Mouse (Mus musculus): ENCODE measurements around the gene Pou3f1. TPM values are rescaled to one million over a fixed set of nuclear protein-coding genes. Genes with fewer than 3 reads are reported as not detected.
A peak's percentile ranks its signal among the peaks of the same experiment; 100 is the strongest.

Gene Pou3f1
- polyA plus RNA-seq, 2 experiments: 1.2 TPM

GRCm38 (mm10) chr4:124691455-124691854 lies 34.8 kb downstream of the Pou3f1 start:
- no peak overlapping the region for H3K4me3 ChIP-seq (replicated peaks; ENCODE audit: low read length)
- no peak for ATAC-seq (ENCODE audit: low FRiP score, low read depth)
- H3K27ac ChIP-seq (replicated peaks; ENCODE audit: low read depth, low read length): no peak overlapping the region
- peaks cover 15% of the 10 kb centered on the region; the same call in 1 of the 2 replicates for H3K36me3 ChIP-seq (ENCODE audit: control insufficient read depth, insufficient read depth, low read length)
- H3K27me3 ChIP-seq (ENCODE audit: control insufficient read depth, insufficient read depth, low read length): no peaks in the 10 kb centered on the region
- no peak for DNase-seq (ENCODE audit: low spot score)
- no peaks in the 10 kb centered on the region for H3K9me3 ChIP-seq (ENCODE audit: control insufficient read depth, low read length)
- 85% methylated on average over 8 of the region's 8 CpGs for WGBS
- H3K4me2 ChIP-seq (replicated peaks; ENCODE audit: low read depth, low read length, severe bottlenecking): no peak overlapping the region
- H3K4me1 ChIP-seq (ENCODE audit: control insufficient read depth, insufficient read depth, low read length): peaks cover 10% of the 10 kb centered on the region; the same call in 1 of the 2 replicates
- no peak overlapping the region; the same call in 1 of the 2 replicates for H3K9ac ChIP-seq (ENCODE audit: low read depth, low read length, severe bottlenecking)
- no peak for TF ChIP-seq POLR2A (IDR thresholded peaks at IDR 0.05; ENCODE audit: borderline replicate concordance, extremely low read depth, insufficient read depth, insufficient read length)

- no peak for DNase-seq (ENCODE audit: low spot score)
- no peak for ATAC-seq (ENCODE audit: low FRiP score, low read depth)
- Histone ChIP-seq H3K27me3 (ENCODE audit: control insufficient read depth, insufficient read depth, low read length) (no peaks in the 10 kb centered on the region), H3K4me2 (replicated peaks; ENCODE audit: low read depth, low read length, severe bottlenecking) (peak overlapping the region; percentile 61), H3K4me1 (ENCODE audit: control insufficient read depth, insufficient read depth, low read length) (peaks cover 10% of the 10 kb centered on the region; the same call in 1 of the 2 replicates), H3K4me3 (replicated peaks; ENCODE audit: low read length) (peak overlapping the region; percentile 69), H3K27ac (replicated peaks; ENCODE audit: low read depth, low read length) (no peak overlapping the region), H3K9ac (ENCODE audit: low read depth, low read length, severe bottlenecking) (peak overlapping the region; percentile 77; the same call in 1 of the 2 replicates), H3K36me3 (ENCODE audit: control insufficient read depth, insufficient read depth, low read length) (peaks cover 11% of the 10 kb centered on the region; the same call in 1 of the 2 replicates), H3K9me3 (ENCODE audit: control insufficient read depth, low read length) (no peaks in the 10 kb centered on the region)
- 62% methylated on average over 3 of the region's 3 CpGs for WGBS
- TF ChIP-seq POLR2A (IDR thresholded peaks at IDR 0.05; ENCODE audit: borderline replicate concordance, extremely low read depth, insufficient read depth, insufficient read length): no peak
Observed at GRCm38 (mm10) chr4:124692416-124692861, 35.8 kb downstream of the Pou3f1 start.

- 0 out of 2 replicates have a peak, but pooled peaks have one; percentile 50 for TF ChIP-seq POLR2A (IDR thresholded peaks at IDR 0.05; ENCODE audit: borderline replicate concordance, extremely low read depth, insufficient read depth, insufficient read length)
- Histone ChIP-seq H3K4me1 (ENCODE audit: control insufficient read depth, insufficient read depth, low read length) (peaks cover 10% of the 10 kb centered on the region; the same call in 1 of the 2 replicates), H3K4me2 (replicated peaks; ENCODE audit: low read depth, low read length, severe bottlenecking) (peak within 1 kb of the TSS; percentile 61), H3K36me3 (ENCODE audit: control insufficient read depth, insufficient read depth, low read length) (peaks cover 9% of the 10 kb centered on the region; the same call in 1 of the 2 replicates), H3K27ac (replicated peaks; ENCODE audit: low read depth, low read length) (peak within 1 kb of the TSS; percentile 61), H3K9ac (ENCODE audit: low read depth, low read length, severe bottlenecking) (peak within 1 kb of the TSS; percentile 77), H3K4me3 (replicated peaks; ENCODE audit: low read length) (peak within 1 kb of the TSS; percentile 69), H3K9me3 (ENCODE audit: control insufficient read depth, low read length) (no peaks in the 10 kb centered on the region), H3K27me3 (ENCODE audit: control insufficient read depth, insufficient read depth, low read length) (no peaks in the 10 kb centered on the region)
- DNase-seq (ENCODE audit: low spot score) (peak; percentile 95), ATAC-seq (ENCODE audit: low FRiP score, low read depth) (peak; percentile 95)
- 1% methylated on average over 43 of the region's 43 CpGs for WGBS
Observed at GRCm38 (mm10) chr4:124693135-124693894, 36.7 kb downstream of the Pou3f1 start, which contains the start of gene Utp11. Gene Utp11 (minus strand): TSS chr4:124693600.

- DNase-seq (ENCODE audit: low spot score): no peak
- no peak for ATAC-seq (ENCODE audit: low FRiP score, low read depth)
- WGBS: 73% methylated on average over 2 of the region's 2 CpGs
- TF ChIP-seq POLR2A (IDR thresholded peaks at IDR 0.05; ENCODE audit: borderline replicate concordance, extremely low read depth, insufficient read depth, insufficient read length): no peak
- Histone ChIP-seq H3K27me3 (ENCODE audit: control insufficient read depth, insufficient read depth, low read length) (no peaks in the 10 kb centered on the region), H3K4me2 (replicated peaks; ENCODE audit: low read depth, low read length, severe bottlenecking) (no peak overlapping the region), H3K4me1 (ENCODE audit: control insufficient read depth, insufficient read depth, low read length) (peaks cover 13% of the 10 kb centered on the region), H3K36me3 (ENCODE audit: control insufficient read depth, insufficient read depth, low read length) (peaks cover 4% of the 10 kb centered on the region; the same call in 1 of the 2 replicates), H3K9ac (ENCODE audit: low read depth, low read length, severe bottlenecking) (no peak overlapping the region), H3K27ac (replicated peaks; ENCODE audit: low read depth, low read length) (no peak overlapping the region), H3K4me3 (replicated peaks; ENCODE audit: low read length) (no peak overlapping the region), H3K9me3 (ENCODE audit: control insufficient read depth, low read length) (no peaks in the 10 kb centered on the region)
Observed at GRCm38 (mm10) chr4:124694572-124694971, 38.0 kb downstream of the Pou3f1 start.

- Histone ChIP-seq H3K4me2 (replicated peaks; ENCODE audit: low read depth, low read length, severe bottlenecking) (peak overlapping the region; percentile 18; the same call in 1 of the 2 replicates), H3K36me3 (ENCODE audit: control insufficient read depth, insufficient read depth, low read length) (peaks cover 3% of the 10 kb centered on the region; the same call in 1 of the 2 replicates), H3K27me3 (ENCODE audit: control insufficient read depth, insufficient read depth, low read length) (no peaks in the 10 kb centered on the region), H3K9ac (ENCODE audit: low read depth, low read length, severe bottlenecking) (peak overlapping the region; percentile 5; the same call in 1 of the 2 replicates), H3K4me1 (ENCODE audit: control insufficient read depth, insufficient read depth, low read length) (peaks cover 17% of the 10 kb centered on the region), H3K9me3 (ENCODE audit: control insufficient read depth, low read length) (no peaks in the 10 kb centered on the region), H3K27ac (replicated peaks; ENCODE audit: low read depth, low read length) (no peak overlapping the region), H3K4me3 (replicated peaks; ENCODE audit: low read length) (no peak overlapping the region)
- 7% methylated on average over 18 of the region's 18 CpGs for WGBS
- no peak for TF ChIP-seq POLR2A (IDR thresholded peaks at IDR 0.05; ENCODE audit: borderline replicate concordance, extremely low read depth, insufficient read depth, insufficient read length)
- ATAC-seq (ENCODE audit: low FRiP score, low read depth): no peak
- no peak for DNase-seq (ENCODE audit: low spot score)
Observed at GRCm38 (mm10) chr4:124695786-124696516, 39.3 kb downstream of the Pou3f1 start.

All from limb, embryonic 14.5 days (tissue).